Mouse (Mus musculus) olfactory bulb, adult 2 months (tissue): ENCODE measurements around the gene Flot1.

Source experiments
- CTCF ChIP-seq: fragments of 200-500 bp; IDR thresholded peaks from 2 replicates; pipeline ENCODE4 v1.5.1; 2012; ENCODE audit warnings: low read depth, mild to moderate bottlenecking, low read length, moderate library complexity; ENCODE audit not compliant: insufficient read depth
- POLR2A ChIP-seq: fragments of 200-500 bp; IDR thresholded peaks from 2 replicates; pipeline ENCODE4 v1.6.1; 2012; ENCODE audit warnings: mild to moderate bottlenecking, low read depth, low read length, moderate library complexity; ENCODE audit not compliant: insufficient read depth

GRCm38 (mm10) chr17:35833894-35834293 lies 10.9 kb downstream of the Flot1 start:
- no peak for TF ChIP-seq CTCF
- no peak for TF ChIP-seq POLR2A
